Mouse (Mus musculus): Measurements from ENCODE around the gene Sncb.

The Sncb gene

DNA sequence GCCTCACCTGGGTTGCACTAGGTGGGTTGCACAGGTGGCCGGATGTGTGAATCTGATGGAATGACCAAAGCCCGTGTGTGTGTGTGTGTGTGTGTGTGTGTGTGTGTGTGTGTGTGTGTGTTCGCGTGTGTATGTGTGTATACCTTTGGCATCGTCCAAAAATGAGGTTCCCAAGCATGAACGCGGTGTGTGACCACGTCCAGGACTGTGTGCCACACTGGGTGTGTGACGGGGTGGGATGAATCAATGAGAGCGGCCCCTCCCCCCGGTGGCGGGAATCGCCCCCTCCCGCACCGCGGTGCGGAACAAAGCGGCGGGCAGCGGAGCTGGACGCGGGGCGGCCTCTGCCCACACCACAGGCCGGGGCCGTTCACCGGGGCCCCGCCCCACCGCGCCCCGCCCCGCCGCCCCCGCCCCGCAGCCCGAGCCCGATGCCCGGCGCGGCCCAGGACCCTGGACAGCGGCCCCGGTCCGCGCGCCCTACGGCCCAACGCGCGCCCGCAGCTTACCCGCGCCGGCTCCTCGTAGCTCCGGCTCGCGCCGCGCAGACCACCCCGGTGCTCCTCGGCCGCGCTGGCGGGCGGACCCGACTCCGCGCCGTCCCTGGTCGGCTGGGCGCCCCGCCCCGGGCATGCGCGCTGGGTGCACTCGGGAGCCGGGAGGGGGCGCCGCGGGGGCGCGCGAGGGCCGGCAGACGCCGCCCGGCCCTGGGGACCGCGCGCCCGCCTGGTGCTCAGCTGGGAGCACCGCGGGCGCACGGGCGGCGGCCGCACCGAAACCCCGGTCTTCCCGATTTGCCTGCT, 17.1 kb downstream of the Sncb start:
- DNase-seq (ENCODE audit: low read depth), result no peak

DNA sequence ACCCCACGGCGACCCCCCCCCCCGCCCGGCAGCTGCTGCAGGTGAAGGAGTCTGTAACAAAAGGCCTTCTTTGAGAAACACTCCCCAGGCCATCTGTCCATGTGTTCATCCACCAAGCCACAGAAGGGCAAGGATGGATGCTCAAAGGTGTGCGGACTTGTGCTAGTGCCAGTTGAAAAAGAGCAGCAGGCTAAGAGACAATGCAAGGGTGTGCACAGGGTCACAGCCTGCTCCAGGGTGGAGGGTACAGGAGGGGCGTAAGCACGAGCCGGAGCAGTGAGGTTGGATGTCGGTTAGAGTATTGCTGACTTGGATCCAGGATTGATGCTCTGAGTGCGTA, 17.7 kb downstream of the Sncb start:
- no peak for DNase-seq (ENCODE audit: low read depth)

DNA sequence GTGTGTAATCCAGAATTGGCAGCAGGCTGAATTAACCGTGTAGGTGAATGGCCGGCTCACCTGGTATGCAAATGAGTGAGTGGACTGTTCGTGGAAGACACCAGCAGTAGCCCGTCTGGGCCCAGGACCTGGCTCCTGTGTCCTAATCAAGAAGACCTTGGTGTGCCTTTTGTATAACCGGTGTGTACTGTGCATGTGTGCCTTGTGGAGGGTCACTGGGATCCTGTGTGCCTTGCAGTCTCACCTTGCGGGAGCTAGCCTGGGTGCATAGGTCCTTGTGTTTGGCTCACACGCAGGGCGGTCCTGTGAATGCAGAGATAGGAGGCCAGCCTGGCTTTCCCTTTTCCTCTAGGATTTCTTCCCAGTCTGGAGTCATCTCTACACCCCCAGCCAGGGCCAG, 18.2 kb downstream of the Sncb start:
- DNase-seq (ENCODE audit: low read depth), result no peak

DNA sequence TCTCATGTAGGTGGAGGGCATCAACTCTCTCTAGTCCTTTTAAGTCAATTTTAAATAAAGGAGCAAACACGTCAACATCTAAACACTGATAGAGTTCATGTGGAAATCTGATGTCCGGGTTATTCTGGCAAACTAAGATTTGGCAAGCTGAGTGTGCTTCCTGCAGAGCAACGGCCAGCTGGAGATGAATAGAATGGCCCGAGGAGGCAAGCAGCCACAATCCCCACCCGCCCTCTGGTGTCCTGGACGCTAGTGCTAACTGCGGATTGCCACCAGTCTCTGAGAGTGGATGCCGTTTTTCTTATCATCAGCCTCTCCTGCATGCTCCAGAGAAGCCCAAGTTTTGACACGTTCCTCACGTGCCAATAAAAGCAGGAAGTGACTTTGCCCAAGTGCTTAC, 19.5 kb downstream of the Sncb start:
- no peak for DNase-seq (ENCODE audit: low read depth)

DNA sequence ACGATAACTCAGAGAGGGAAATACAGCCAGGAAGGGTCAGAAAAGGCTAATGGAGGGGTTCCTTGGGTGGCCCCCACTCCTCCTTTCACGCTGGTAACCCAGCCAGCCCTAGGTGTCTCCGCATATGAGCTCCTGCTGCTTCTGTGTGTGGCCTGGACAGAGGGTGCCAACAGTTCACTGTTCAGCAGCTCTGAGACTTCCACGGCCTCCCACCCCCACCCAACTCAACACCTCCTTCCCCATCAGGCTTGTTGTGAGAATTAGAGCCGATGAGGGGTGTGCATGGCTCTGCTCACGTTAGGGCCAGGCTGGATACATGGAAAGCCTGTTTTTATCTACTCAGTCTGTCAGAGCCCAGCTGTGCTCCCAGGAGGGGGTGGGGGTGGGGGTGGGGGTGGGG, 20.3 kb downstream of the Sncb start:
- no peak for DNase-seq (ENCODE audit: low read depth)

DNA sequence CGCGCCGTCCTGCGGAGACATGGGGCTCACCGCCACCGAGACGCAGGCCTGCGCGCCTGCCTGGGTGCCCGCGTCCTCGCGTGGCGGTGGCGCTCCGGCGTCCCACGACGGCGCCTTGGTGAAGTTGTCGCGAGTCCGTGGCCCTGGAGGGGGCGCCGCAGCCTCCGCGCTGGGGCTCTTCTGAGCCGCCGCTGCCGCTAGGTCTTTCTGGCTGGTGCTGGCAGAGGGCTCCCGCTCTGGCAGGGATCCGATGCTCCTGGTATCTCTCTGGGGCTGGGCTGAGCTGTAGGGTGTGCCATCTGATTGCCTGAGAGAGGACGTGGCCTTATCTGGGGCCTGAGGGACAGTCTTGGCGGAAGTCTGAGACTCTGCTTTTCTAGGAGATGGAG, 28.2 kb downstream of the Sncb start:
- DNase-seq (ENCODE audit: low read depth), result no peak

DNA sequence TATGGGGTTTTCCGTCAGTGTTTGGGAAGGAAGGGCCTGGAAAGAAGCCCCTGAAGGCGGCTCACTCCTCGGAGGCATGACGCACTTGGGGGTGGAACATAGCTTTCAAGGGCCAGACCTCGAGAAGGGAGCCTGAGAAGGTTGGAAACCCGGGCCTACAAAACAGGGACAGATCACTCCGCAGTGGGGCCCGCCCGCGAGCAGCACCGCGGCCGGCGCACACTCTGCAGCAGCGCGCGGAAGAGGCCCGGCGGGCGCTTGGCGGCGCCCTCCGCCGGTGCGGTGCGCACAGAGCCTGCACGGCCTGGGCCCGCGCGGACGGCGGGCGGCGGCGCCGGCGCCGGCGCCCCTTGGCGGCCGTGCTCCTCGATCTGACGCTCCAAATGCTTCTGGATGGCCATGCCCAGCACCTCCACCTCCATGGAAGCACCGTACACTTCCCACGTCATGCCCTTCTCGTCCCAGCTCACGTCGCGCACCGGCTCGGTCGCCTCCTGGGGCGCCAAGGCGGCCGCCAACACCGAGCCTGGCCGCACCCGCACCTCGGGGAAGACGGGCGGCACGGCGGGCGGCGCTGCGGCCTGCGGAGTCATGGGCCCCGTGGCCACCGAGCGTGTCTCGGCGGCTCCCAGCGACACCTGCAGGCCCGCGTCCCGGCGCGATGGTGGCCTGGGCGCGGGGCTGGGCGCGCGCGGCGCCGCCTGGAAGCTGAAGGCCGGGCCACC, 28.7 kb downstream of the Sncb start:
- DNase-seq (ENCODE audit: low read depth), result no peak

DNA sequence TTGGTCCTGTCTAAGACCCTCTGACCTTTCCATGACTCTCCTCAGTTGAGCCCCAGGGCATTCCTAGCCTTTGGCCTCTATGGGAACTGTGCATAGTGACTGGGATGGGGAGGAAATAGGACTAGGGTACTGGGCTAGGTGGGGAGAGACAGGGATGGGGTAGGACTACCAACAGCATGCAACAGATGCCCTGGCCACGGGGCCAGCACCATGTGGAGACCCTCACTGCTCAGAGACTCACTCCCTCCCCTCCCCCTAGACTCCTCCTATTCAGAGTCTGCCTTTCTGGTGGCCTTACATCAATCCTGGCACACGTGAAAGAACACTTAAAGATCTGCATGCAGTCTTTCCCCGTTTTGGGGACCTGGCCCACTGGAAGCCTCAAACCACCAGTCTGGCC, 29.5 kb downstream of the Sncb start:
- DNase-seq (ENCODE audit: low read depth), result no peak

DNA sequence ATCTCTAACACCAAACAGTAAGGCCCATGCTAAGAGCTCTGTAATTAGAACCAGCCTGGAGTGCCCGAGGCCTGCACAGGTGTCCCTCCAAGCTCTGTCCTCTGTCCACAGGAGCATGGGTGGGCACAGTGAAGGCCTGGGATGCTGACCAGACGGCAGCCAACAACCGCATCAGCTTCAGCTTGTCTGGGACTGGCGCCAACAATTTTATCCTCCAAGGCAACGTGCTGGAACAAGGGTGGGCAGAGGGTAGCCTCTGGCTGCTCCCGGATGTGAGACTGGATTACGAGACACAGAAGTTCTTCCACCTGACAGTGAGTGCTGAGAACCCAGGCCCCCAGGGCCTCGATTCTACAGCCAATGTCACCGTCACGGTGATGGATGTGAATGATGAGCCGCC, 40.3 kb downstream of the Sncb start:
- no peak for DNase-seq (ENCODE audit: low read depth)

DNA sequence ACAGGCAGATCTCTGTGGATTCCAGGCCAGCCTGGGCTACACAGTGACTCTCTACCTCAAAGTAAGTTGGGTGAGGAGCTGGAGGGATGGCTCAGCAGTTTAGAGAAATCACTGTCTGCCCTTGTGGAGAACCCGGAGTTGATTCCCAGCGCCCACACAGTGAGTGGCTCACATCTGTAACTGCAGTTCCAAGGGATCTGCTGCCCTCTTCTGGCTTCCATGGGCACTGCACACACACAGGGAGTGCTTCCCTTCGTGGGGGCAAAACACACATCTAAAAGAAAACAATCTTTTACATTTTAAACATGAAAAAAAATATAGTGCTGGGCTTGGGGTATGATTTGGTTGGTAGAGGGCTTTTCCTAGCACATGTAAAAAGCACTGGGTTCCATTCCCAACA, 43.3 kb downstream of the Sncb start:
- no peak for DNase-seq (ENCODE audit: low read depth)

DNA sequence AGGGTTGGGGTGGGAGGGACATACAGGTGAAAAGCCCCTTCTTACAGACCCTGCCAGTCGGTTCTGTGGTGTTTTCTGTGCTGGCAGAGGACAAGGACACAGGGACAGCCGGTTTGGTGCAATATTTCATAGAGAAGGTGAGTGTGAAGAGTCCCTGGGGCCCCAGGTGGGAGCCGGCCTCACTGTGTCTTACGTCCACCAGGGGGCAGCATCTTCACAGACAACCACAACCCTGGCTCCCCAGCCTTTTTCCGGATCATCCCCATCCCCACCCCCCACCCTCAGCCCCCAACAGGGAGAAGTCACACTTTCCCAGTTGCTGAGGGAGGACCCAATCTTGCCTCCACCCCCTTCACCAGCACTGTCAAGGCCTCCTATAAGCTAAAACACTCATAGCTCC, 49.5 kb downstream of the Sncb start:
- DNase-seq (ENCODE audit: low read depth), result peak; percentile 69

DNA sequence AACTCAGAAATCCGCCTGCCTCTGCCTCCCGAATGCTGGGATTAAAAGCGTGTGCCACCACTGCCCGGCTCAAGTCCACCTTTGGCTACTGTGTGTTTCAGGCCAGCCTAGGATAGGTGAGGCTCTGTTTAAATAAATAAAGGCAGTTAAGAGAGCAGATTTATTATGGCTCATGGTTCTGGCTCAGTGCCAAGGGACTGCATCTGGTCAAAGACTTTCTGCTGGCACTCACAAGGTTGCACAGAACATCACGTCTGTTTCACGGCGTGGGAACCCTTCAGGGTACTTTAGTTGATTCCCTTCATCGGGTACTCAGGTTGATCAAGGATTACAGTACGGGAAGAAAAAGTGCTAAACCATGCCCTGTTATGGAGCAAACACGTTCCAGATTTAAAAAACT, 51.4 kb downstream of the Sncb start:
- no peak for DNase-seq (ENCODE audit: low read depth)

DNA sequence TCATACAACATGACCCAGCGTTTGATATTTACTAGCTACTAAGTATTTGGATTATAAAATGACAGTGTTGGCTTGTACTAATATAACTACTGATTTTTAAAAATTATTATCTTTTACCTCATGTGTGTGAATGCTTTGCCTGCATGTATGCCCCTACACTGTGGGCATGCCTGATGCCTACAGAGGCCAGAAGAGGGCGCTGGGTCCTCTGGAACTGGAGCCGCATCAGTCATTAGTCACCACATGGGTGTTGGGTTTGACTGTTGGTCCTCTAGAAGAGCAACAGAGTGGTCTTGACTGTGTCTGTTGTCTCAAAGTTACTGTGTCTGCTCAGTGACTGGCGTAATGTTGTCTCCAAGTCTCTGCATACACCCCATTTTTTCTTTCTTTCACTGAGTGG, 52.0 kb downstream of the Sncb start:
- DNase-seq (ENCODE audit: low read depth), result no peak

DNA sequence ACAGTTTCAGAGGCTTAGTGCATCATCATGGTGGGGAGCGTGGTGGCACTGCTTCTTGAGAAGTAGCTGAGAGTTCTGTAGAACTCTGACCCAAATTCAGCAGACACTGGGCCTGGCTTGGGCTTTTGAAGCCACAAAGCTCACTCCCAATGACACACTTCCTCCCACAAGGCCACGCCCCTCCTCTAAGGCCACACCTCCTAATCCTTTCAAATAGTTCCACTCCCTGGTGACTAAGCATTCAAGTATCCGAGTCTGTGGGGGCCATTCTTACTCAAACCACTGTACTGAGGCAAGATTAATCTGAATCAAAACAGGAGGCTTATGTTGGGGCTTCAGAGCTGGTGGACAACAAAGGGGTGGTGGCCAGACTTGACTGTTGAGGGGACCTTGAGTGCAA, 55.5 kb downstream of the Sncb start:
- no peak for DNase-seq (ENCODE audit: low read depth)
